Mouse (Mus musculus): ENCODE results near the gene Mindy4.

DNA sequence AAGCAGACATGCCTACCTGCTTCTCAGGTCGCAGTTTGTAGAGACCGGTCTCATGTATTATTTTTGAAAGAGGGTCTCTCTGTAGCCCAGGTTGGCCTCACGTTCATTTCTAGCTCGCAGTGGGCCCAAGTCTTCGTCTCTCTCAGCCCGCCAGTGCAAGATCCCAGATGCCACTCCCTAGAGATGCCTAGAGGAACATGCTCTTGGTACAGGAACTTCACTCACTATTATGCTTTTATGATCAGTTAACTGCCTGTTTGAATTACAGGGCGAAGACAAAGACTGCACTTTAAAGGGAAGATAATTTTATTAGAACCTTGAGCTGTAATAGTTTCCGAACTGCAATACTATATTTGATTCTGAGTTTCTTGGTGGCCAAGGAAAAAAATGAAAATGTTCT, 79.2 kb downstream of the Mindy4 start:
- no peak for TF ChIP-seq CTCF (conservative IDR thresholded peaks at IDR 0.05; ENCODE audit: low read length)
- no peak for TF ChIP-seq POU5F1 (IDR thresholded peaks at IDR 0.05; ENCODE audit: borderline replicate concordance, low read length)
- TF ChIP-seq NANOG (IDR thresholded peaks at IDR 0.05; ENCODE audit: borderline replicate concordance, low read length) = no peak
